Mouse (Mus musculus) CD4-positive helper T cell, adult 2 months (primary cell): ENCODE results near the gene Top1.
"Not testable (repeated sequence)": the region's sequence is repeated elsewhere in the genome, so short reads cannot be mapped to it uniquely, and the experiment has no call there.

ENCODE experiments used
- DNase-seq: peaks from one replicate; pipeline ENCODE4 v3.0.0-alpha.2; 2012; ENCODE audit warnings: low read depth, missing footprints, low spot score

The Top1 gene

DNA sequence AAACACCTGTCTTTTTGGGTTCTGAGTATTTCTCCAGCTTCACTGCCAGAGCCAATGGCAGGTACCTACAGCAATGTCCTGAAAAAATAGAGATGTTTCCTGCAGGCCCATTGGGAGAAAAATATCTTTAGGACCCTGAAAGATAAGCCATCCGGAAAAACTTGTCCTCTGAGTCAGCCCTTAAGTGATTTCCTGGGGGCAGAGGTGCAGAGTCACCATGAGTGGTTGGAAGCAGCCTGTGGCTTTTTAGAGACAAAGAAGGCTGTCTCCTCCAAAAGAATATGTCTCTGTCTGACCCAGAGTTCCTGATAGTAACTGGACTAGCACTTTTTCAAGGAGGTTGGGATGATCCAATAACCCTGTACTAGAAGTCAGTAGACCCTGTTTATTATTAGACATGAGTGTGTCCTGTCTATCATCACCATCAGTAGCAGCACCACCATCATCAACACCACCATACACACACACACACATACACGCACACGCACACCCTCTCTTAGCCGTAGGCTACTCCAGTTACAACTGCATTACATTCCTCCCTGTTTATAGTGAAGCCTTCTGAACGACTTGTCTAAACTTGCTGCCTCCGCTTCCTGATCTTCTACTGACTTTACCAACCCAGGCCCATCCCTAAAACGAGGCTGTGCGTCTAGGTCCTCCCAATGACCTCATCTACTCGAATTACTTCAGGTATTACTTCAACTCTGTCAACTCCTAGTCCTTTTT lies 14.7 kb upstream of the Top1 start:
- DNase-seq = no peak

DNA sequence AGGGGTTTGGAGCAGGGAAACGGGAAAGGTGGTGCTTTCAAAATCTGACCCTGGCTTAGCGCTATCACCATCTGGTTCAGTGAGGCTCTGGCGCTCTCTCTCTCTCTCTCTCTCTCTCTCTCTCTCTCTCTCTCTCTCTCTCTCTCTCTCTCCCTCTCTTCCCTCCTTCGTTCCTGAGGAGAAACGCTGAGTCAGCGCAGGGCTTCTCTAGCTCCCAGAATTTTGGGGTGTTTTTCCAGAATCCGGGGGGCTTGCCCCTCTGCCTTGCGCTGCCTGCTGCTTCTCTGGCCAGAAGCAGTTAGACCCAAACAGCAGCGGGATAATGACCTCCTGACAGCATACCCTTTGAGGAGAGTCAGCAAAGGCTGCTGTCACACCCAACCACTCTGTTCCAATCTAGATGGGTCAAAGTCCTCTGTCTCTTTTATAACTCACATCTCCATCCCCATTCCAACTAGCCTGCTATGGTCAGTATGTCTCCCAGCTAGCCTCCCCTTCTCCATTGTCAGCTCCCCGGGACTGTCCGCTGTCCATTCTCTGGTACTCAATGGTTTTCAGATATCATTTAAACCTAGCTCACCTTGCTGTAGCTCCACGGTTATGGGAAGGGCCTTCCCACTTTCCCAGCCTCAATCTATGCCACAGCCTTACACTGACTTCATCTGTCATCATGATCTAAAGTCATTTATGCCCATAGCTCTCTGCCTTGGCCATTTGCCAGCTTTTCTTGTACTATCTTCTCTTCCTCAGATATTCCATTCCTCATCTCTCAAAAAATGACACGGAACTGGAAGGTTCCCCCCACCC lies 5.6 kb upstream of the Top1 start:
- DNase-seq = no peak

DNA sequence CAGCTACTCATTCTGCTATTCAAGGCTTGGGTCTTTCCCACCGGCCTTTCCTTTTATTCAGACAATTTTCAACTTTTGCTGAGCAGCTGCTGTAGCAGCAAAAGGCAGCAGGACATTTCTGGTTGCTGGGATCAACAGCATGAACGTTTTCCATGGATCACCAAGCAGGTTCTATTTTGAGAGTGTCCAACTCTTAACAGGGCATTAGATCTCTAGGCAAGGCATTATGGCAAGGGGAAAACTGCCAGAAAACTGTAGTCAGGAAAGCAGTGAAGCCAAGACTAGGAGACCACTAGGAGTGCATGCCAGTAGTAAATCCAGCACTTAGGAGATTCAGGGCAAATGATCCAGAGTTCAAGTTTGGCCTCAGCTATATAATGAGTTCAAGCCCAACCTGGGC lies 4.5 kb upstream of the Top1 start:
- no peak for DNase-seq

DNA sequence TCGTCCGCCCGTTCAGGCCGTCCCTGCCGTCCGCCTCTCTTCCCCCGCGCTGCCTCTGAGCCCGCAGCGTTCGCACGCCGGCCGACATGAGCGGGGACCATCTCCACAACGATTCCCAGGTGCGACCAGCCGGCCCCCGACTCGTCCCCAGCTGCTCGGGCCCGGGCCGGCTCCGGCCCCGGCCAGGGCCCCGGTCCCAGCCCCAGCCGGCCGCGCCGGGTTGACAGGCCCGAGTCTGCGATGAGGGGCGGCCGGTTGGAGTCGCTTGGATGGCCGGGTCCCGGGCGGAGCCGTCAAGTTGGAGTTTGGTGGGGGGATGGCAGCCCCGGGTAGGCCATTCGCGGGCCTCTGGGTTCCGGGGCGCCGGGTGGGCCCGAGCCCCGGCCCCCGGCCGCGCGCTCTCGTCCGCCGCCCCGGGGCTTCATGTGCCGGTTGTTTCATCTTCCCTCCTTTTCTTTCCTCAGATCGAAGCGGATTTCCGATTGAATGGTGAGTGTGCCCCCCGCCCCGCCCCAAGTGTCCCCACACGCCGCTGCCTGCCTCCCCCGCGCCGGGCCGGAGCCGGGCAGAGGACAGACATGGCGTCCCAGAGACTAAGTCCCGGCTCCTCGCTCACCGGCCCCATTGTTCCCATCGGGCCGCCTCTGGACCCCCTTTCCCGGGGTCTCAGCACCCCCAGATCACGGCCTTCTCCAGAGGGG lies 606 bp downstream of the Top1 start:
- peak; percentile 68 for DNase-seq

DNA sequence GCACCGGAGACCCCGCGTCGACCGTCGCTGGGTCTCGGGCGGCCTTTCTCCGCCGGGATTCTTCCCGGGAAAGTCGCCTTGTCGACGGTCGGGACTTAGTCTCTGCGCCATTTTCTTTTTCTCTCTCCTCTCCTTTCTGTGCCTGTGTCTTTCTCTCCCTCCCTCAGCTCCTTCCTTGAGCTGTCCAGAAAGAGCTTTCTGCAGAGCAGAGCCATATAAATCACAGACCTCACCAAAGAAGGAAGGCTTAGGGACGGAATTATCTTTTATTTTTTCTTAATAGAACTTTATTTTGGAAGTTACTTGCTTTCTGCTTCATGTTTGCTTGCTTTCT lies 1.1 kb downstream of the Top1 start:
- no peak for DNase-seq

DNA sequence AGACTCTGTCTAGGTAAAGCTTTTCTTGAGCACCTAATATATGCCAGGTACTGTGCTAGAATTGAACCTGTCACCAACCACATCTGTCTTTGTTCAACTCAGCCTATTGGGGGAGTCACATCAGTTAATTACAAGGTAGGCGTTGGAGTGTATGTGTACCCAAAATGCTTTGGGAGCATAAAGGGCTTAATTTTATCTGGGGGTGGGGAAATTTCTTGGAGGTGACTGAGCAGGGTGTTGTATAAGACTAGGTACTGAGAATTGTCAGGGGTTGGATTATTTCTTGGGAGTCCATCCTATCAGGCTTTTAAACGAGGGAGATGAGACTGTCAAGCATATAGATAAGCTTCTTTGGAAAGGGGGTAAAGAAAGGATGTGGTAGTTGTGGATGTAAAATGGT lies 2.4 kb downstream of the Top1 start:
- peak; percentile 21 for DNase-seq

DNA sequence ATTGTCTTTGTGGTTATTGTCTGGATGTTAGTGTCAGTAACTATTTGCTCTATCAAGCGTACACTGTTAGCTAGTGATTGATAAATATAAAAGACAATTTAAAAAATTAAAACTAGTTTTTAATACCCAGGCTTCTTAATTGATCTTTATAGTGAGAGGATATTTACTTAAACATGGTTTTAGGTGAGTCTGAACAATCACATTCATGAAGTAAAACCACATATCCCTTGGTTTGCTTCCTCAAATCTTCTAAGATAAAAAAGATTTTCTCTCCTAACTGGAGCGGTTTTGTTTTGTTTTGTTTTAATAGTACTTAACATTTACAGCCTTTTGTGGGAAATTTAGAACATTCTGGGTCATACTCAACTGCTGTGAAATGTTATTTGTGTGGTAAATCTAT lies 3.4 kb downstream of the Top1 start:
- DNase-seq = no peak

DNA sequence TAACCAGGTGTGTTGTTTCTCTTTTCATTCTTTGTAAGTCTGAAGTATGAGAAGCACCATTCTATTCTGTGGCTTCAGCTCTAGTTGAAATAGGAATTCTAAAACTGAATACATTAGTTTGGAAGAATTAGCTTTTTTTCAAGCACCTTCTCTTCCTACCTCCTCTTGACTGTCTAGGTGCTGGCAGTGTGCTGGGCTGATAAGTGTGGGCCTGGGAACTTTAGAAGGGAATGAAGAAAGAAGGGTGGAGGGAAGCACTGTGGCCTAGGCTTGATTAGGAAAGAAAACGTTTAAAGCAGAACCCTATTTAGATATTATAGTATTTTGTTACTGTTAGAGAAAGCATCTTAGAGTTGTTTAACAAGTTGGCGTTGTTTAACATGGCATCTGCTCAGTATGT lies 5.5 kb downstream of the Top1 start:
- no peak for DNase-seq

DNA sequence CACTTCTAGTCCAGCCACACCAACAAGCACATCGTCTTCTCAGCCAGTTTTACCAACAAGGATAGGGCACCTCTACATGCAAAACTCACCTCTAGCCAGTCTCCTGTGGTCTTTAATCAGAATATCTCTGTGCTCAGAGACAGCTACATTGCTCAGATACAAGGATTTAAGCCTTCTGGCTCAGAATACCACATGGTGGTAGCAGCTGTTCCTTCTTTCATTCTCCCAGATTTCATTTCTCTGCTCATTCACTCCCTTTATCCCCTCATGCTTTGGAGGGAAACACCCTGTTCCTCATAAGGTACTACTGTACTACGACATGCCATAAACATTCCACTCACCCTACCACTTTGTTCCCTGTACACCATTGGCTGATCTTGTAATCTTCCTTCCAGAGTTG lies 7.5 kb downstream of the Top1 start:
- DNase-seq = no peak

DNA sequence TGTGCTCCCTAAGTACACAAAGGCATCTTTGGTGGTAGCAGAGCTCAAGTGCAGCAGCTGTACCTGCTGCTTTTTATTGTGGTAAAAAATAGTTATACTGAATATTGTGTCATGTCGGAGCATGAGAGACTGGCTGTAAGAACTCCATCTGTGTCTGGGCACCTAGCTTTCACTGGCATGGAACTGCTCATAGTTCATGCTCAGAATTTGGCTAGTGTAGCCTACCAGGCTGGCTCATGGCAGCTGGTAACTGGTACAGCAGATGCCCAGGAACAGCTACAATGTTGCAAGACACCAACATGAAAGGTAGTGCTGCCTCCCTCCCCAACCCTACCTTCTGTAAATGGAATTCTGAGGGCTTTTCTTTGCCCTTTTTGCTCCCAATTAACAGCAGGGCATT lies 9.9 kb downstream of the Top1 start:
- no peak for DNase-seq

DNA sequence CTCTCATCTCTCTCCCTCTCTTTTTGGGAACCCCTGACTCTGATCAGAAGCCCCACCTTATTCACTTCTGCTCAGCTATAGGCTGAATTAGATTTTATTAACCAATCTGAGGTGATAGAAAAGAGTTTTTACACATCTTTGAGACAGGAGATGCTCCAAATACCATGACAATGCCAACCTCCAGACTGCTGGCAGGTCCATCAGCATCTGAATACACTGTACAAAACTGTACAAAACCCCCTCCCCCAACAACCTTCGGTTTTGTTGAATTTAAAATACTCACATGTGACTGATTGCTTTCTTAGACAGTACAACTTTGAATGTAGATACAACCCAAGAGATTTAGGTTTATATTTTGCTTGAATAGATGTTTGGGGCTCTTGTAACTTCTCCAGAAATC lies 10.5 kb downstream of the Top1 start:
- no peak for DNase-seq

DNA sequence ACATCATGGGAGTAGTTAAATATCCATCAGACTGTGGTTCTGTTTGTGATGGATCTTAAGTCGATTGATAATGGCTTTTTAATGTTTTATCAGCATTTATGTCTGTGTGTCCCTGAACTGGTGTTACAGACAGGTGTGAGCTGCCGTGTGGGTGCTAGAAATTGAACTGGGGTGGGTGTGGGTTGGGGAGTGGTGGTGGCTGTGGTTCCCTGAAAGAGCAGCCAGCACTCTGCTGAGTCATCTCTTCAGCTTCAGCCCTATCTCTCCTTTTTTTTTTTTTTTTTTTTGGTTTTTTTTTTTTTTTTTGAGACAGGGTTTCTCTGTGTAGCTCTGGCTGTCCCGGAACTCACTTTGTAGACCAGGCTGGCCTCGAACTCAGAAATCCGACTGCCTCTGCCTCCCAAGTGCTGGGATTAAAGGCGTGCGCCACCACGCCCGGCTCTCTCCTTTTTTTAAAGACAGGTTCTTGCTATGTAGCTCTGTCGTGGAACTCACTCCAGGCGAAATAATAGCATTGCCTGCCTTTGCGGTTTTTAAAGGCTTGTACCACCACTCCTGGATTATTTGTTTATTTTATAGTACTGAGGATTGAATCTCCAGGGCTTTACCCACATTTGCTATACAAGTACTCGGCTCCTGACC lies 12.2 kb downstream of the Top1 start:
- DNase-seq = peak; percentile 70

DNA sequence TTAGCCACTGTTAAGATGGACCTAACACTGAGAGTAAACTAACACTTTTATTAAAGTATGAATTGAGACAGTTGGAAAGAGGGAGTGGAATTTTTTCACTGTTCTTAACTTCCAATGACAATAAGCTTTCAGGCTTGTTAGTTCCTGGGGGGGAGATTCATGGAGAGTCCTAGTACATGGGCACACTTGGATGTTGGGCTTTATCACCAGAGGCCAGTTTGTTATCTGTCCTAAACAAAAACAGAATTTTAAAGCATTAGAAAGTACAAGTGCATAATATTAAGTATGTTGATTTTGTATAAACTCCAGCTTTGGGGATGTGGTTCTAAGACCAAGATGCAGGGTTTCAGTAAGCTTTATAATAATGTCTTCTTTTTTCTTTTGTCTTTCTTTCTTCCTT lies 13.1 kb downstream of the Top1 start:
- no peak for DNase-seq

DNA sequence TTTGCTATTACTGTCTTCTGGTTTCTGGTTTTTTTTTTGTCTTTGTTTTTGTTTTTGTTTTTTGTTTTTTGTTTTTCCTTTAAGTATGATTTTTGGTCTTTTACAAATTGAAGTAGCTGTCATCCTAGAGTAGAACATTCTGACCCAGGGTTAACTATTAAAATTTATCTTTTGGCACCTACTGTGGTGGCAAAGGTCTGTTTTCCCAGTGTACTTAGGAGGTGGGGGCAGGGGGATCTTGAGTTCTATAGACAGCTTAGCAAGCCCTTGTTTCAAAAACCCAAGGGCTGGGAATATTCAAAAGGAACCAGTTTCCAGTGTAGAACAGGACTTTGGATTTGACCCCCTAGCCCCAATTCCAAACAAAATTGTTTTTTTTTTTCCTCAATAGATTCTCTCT lies 18.7 kb downstream of the Top1 start:
- no peak for DNase-seq

DNA sequence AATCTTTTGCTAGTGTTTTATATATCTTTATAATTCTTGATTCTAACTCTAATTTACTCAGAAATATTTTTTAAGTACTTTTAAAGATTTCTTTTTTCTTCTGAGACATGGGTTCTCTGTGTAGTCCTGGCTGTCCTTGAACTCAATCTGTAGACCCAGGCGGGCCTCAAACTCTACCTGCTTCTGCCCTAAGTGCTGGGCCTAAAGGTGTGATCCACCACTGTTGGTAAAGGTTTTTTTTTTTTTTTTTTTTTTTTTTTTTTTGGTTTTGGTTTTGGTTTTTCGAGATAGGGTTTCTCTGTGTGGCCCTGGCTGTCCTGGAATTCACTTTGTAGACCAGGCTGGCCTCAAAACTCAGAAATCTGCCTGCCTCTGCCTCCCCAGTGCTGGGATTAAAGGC lies 19.3 kb downstream of the Top1 start:
- DNase-seq = not testable (repeated sequence)

DNA sequence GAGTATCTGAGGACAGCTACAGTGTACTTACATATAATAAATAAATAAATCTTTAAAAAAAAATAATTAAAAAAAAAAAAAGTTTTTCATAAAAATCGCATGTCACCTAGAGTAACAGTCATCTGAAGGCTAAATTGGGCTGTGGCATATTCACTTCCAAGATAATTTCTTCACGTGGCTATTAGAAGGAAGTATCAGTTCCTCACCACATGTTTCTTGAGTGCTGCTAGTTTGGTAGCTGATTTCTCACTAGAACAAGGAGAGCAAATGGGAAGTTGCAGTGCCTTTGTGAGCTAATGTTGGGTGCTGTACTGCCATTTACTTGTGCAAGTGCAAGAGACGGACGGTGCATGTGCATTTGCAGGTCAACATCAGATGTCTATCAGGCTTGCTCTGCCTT lies 21.6 kb downstream of the Top1 start:
- DNase-seq = no peak

DNA sequence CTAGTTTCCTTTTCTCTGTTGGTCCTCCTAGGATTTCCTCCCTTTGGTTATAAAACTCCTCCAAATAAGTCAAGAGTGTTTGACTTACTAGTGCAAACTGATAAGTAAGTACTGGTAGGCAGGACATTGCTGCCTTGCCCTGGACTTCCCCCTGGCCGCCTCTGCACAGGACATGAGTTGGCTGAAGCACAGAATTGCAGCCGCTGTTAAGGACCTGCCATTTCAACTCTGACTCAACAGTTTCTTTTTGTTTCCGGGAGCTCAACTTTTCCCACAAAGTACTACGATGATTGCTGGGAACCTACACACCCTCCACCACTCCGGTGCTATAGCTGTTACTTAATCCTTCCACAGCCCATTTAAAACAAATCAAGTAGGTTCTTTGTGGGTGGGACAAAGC lies 54.6 kb downstream of the Top1 start:
- no peak for DNase-seq

DNA sequence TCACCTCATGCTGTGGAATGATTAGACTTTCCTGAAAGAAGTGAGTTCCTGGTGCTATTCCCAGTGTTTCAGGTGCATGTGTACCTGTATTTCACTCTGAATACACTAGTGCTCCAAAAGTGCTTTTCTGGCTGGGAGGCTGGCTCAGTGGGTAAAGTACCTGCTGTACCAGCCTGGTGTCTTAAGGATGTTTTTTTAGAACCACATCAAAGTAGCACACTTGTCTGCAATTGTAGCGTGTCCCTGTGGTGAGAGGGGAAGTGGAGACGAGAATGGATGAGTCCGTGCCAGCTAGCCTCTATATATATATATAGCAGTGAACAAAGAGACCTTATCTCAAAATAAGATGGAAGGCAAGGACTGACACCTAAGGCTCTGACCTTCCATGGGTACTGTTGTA lies 55.9 kb downstream of the Top1 start:
- peak; percentile 61 for DNase-seq

DNA sequence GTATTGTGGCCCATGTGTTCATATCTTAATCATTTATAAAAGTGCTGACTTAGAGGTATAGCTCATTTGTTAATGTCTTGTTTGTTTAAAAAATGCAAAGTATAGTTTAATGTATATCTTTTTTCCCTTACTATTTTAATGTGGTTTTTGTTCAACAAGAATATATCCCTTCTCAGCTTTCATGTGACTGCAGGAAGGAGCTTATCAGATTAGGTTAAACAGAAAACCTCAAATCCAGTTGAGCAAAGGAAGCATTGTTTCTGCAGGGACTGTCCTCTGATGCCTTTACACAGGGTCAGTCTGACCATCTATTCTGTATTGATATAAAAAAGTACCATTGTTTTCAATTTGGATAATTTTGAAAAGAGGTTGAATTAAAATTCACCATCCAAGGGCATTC lies 57.1 kb downstream of the Top1 start:
- no peak for DNase-seq

DNA sequence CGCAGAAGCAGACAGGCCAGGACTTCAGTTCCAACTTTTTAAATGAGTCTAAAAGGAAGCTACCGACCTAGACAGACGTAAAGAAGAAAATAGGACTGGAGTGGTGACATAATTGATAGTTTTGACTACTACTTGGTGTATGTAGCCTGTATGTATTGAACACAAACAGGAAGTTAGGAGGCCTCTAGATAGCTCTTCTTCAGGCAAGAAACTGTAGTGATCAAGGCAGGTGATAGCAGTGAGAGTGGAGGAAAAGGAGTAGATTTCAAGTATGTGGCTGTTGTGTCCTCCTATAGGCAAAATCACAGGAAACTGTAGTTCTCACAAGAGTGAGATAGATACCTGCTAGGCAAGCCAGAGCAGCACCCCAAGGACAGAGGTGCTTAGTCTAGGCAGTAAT lies 62.0 kb downstream of the Top1 start:
- no peak for DNase-seq

DNA sequence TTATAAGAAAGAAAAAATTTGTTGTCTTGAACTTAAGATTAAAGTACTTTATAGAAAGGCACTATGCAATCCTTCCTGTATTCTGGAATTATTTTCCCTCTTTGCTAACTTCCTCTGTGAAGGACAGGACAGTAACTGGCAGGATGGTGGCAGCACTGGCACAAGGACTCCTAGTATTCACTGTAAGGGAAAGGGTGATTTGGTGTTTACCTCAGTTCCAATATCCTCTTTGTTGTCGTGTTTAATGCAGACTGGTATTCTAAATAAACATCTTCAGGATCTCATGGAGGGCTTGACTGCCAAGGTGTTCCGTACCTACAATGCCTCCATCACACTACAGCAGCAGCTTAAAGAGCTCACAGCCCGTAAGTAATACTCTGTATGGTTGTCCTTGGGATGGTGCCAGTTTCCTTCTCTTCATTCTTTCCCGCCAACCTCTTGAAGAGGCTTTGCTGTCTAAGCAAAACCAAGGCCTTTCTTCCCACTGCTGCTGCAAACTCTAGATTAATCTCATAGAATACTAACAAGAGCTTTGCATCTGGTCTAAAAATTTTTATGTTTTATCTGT lies 69.9 kb downstream of the Top1 start:
- DNase-seq = no peak

DNA sequence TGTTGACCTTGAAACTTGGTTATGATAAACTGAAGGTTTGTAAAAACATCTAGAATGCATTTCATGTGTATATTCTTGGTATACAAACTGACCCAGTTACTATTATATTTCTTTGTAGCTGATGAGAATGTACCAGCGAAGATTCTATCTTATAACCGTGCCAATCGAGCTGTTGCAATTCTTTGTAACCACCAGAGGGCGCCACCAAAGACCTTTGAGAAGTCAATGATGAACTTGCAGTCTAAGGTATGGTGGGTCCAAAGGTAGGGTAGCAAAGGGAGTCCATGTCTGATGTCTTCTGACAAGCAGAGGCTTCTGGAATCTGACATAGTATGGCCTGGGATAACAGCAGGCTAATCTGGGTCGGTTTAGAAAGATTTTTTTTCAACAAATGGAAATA lies 71.6 kb downstream of the Top1 start:
- peak; percentile 69 for DNase-seq
